Mouse (Mus musculus) regulatory T cell (primary cell): ENCODE results near the gene Usp5.

Experiments
- in situ Hi-C: fragments of 300-600 bp; cut with MboI, MseI; formaldehyde crosslinking; loops from one replicate; pipeline ENCODE4 v1.15.1; 2025; ENCODE audit warnings: high pct_unique_total_duplicates

Usp5 gene

DNA sequence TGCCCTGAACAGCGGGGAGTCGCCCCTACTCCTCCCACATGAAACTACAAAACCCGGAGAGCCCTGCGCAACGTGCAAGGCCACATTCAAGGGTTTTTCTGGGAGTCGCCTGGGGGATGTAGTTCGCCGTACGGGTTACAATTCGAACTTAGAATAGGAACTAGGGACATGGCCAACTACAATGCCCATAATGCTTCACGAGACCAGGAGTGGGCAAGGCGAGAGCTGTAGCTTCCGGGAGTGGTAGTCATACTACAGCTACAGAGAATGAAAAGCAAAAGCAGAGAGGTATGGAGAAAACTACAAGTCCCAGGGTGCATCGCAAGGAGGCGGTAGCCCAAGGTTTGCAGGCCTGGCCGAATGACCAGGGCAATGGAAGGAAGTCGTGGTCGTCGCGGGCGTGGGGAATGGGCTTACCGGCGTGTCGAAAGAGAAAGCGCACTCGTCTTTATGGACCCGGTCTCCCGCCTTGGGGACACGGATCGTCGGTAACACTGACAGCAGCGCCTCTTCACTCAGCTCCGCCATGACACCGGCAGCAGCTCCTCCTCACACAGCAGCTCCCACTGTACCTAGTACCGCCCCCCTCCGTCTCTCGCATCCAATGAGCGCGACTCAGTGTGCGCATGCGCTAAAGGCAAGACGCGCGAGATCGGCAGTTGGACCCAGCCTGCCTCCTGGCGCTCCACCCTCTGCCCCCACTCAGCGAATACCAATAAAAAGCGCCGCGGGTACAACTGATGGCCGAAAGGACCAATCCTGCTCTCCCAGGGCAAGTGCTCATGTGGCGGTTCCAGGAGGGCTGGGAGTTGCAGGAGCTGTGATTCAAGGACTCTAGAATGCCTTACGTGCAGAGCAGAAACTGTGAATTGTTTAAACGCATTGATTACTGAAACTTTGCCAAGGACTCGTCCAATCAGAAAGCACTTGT lies at the start of gene Usp5, which contains the start of gene Cdca3:
TSS of gene Usp5 (minus strand) at position 617 of the 931 bp plus-strand sequence.
TSS of gene Cdca3 (plus strand) at position 680 of the 931 bp plus-strand sequence.
- in situ Hi-C loops: no loop called here

DNA sequence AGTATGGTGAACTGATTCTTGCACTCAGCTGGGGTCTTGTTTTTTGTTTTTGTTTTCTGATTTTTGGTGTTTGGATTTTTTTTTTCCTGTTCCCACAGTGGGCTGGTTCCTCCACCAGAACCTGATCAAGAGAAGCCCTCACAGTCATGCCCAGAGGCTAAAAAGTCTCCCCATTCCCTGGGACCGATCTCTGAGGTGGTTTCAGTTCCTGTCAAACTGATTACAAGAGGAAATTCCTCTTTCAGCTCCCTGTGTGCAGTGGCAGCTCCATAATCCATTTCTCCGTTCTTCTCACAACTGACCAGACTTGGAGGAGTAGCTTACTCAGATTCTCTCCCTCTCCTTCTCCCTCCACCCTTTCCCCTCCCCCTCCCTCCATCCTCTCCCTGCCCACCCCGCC lies 45.1 kb upstream of the Usp5 start:
- in situ Hi-C loops: no loop called here

DNA sequence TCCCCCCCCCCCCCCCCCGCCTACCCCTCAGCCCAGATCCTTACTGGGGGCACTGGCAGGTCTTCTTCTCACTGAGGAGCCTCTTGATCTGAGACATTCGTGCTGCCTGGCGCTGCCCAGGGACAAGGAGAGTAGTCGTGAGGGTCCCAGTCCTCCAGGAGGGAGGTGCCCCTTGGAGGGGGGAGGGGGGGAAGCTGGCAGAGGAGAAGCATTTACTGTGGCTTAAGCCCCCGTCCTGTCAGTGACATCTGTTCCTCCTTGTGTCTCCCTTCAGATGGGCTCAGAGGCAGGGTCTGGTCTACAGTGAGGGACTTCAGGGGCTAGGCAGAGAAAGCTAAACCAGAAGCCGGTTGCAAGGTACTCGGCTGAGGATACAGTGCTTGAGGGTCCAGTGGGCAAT lies 37.3 kb upstream of the Usp5 start:
- in situ Hi-C loops: no loop called here

DNA sequence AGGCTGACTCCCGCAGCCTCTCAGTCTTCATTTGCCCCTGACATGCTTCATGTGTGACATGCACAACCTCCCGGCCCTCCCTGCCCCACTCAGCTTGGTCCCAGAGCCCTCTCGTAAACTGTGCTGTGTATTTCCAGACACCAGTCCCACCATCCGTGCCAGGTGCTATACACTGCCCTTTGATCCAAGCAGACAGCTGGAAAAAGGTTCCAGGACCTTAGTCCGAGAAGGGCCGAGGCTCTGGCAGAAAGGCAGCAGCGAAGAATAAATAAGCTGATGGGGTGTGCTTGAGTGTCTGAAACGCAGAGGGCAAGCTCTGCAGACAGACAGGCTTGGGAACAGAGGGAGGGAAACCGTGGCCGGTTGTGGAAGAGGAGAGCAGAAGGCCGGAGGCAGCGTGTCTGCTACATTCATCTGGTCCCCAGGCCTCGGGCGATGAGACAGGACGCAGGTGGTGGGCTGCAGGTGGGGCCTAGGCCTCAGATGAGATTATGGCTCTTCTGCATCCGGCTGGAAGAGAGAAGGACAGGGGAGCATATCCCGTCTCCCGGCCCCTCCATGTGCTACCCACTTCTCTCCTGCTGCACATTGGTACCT lies 36.6 kb upstream of the Usp5 start:
- in situ Hi-C loops: no loop called here

DNA sequence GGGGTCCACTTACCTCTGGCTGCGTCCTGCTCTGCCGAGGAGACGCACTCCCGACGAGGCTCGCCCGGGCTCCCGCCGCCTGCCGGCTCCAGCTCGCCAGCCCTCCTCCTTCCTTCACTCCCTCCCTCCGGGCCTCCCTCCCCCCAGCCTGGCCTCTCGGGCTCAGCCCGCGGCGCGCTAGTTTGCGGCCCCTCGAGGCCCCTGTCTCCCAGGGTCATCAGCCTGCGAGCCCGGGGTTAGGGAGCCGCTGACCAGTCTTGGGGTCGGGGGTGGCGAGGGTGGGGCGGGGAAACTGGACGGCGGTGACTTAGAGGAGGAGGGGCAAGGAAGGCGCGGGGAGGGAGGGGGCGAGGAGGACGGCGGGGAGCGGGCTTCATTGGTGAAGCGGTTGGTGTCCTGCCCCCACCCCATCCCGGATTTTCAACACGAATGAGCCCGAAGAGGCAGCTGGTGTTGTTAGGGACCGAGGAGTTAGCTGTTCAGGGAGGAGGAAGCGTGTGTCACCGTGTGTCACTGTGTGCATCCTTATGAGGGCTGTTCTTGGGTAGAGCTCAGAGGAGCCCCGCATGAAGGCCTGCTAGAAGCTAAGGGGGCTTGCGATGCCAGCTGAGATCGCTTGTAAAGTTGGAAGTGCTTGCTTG lies 34.5 kb upstream of the Usp5 start, which contains the start of gene Gpr162:
TSS of gene Gpr162 (minus strand) at position 326 of the 641 bp plus-strand sequence.
- in situ Hi-C loops: no loop called here

DNA sequence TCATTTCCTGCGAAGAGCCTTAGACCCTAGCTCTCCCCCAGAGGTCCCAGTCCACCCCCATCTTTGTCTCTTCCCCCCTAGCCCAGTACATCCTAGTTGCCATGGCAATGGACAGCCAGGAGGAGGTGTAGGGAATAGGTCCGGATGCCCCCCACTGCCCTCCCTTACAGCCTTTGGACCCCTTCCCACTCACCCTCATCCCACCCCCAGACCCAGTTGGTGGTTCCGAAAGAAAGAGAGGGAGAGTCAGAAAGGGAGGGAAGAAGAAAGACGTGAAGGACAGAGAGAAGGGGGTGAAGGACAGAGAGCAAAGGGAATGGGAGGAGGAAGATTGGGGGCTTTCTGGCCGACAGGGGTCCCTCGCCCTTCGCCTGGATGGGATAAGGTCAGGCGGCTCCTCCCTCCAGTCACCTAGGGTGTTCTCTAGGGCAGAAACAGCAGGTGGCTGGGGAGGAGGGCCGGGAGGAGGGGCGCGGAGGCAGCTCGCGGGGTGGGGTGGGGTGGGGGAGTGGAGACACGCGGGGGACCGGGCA lies 33.9 kb upstream of the Usp5 start:
- in situ Hi-C loops: no loop called here

- in situ Hi-C loops: no loop called here
Observed at GRCm38 (mm10) chr6:124862406-124863124, 33.3 kb upstream of the Usp5 start.

DNA sequence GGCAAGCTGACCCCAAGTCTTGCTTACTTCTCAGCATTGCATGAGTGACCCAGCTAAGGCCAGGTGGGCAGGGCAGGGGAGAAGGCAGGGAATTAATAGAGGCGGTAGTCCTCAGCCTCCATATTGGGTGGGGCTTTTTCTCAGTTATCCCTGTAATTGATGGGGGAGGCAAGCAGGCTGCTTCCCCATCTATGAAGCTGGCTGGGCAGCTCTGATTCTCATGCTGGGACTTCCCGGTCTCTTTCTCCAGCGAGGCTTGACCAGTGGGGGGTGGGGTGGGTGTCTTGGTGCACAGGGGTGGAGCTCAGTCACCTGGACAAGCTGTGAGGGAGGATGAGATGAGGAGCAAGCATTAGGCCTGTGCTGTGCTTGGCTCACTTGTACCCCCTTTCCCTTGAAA lies 32.5 kb upstream of the Usp5 start:
- in situ Hi-C loops: no loop called here

GRCm38 (mm10) chr6:124861266-124861665 lies 32.0 kb upstream of the Usp5 start:
- in situ Hi-C loops: no loop called here

DNA sequence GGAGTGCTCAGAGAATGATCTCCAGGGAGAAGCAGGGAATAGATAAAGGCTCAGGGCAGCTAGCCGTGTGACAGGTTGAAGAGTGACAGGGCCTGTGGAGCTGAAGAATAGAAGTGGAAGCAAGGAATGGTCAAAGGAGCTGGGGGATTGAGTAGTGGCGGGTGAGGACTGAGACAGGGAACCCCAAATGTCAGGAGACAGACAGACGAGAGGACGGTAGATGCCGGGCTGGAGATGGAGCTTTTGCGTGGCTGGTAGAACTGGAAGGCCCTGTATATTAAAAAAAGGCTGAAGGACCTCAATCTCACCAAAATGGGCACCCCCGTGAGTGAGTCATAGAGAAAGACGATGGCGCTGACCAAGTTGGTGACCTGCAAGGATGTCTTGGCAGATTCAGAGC lies 31.2 kb upstream of the Usp5 start:
- in situ Hi-C loops: no loop called here

DNA sequence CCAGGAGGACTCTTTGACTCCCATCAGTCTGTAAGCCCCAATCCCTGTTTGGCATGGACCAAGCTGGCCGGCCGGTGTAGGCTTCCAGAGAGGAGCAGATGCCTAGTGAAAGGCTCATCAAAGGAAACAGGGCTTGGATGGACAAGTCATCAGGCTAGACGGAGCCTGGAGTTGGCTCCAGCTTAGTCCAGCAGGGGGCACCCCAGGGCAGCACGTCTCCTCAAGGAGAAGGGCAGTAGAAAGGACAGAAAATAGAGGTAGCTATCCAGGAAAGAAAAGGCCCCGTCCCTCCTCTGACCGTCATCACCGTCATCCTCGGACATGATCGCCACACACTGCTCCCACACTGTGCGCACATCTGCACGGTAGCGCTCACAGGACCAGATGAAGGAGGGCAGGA lies 30.4 kb upstream of the Usp5 start:
- in situ Hi-C loops: no loop called here

DNA sequence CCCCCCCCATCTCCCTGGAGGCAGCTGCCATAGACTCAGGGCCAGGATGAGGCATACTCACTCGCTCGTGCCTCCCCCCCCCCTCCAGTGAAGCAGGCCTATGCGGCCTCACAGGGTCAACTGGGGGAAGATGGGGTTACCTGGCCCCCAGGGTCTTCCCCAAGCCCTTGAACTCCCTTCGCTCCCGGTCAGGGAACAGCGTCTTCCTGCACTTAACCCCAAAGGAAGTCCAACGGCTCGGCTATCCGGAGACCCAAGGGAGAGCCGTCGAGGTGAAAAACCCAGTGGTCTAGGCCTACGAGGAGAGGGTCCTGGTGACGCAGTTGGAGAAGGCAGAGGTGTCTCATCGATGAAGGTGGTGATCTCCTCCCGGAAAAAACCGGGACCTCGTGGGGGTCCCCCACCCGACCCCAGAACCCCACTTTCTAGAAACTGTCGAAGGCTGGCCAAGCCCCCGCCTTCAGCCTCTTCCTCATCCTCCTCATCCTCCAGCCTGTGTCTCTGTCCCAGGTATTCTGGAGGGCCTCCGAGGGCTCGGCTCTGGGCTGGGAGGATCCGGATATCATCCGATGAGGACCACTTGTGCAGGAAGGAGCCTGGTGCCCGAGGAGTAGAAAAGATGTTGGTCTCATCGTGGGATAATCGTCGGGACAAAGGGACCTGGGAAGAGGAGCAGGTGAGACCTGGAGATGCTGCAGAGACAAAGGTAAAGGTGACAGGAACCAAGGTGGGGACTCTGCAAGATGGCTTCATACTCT lies 29.5 kb upstream of the Usp5 start:
- in situ Hi-C loops: no loop called here

DNA sequence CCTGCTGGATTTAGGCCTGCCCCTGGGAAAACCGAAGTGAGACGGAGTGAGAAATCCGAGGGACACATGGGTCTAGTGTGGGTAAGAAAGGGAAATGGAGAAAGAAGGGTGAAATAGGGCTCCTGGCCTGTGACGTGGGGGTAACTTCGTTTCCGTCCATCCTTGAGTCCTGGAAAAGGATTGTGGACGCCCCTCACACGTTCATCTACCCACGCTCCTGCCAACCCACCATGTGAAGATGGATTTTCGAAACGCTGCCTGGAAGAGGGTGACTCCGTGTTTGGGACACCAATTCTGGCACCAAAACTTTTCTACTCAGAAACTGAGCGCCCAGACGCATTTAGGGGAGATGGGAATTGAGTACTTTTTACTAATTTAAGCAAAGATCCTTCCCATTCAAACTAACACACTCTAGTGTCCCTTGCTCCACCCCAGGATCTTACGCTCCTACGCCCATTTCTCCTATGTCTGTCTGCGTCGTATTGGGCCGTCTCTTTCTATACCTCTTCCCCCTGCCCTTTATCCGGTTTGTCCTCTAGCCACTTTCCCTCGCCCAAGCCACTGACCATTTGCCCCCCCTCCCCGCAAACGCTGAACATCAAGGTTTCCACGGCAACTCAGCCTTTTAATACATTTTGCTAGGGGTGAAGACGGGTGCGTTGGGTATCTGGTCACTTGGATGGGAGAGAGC lies 28.7 kb upstream of the Usp5 start:
- in situ Hi-C loops: no loop called here

GRCm38 (mm10) chr6:124856916-124857839 lies 27.9 kb upstream of the Usp5 start, which contains the start of gene P3h3:
Gene P3h3 (minus strand): TSS chr6:124857752.
- in situ Hi-C loops: no loop called here

- in situ Hi-C loops: no loop called here
Observed at GRCm38 (mm10) chr6:124856321-124856720, 27.0 kb upstream of the Usp5 start.

DNA sequence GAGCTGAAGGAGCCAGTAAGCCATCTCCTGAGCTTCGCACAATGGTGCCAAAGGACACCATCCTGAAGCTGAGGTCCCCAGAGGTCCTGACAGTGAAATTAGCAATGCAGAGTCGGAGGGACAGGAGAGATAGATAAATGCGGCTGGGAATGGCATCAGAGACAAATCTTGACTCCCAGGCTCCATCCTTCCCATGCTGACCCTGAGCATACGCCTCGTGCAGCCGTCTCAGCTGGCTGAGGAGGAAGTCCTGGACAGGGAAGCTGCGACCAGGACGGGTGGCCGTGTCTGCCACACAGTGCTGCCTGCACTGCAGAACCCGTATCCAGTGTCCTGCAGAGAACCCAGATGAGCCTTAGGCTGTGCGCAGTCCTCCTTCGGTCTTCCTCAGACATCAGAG lies 25.4 kb upstream of the Usp5 start:
- in situ Hi-C loops: no loop called here

- in situ Hi-C loops: no loop called here
Observed at GRCm38 (mm10) chr6:124850535-124850934, 21.3 kb upstream of the Usp5 start.

GRCm38 (mm10) chr6:124847305-124847704 lies 18.0 kb upstream of the Usp5 start:
- in situ Hi-C loops: no loop called here
